Mouse (Mus musculus) frontal cortex, adult 2 months (tissue): ENCODE data around the gene Mybl2. TPM values are rescaled to one million over a fixed set of nuclear protein-coding genes. Genes with fewer than 3 reads are reported as not detected.
A peak's percentile ranks its signal among the peaks of the same experiment; 100 is the strongest.

Experiments used
- DNase-seq, 2 experiments: peaks; one replicate each; pipeline ENCODE4 v3.0.0; 2022; ENCODE audit warnings: low spot score in 1 of 2; ENCODE audit errors: extremely low spot score in 1 of 2
- polyA plus RNA-seq: library from polyadenylated mRNA; depleted of rRNA; stranded (reverse); fragments of >200 nt; gene quantifications from 2 replicates; pipeline ENCODE4 v1.2.3, GENCODE M21; 2012

The Mybl2 gene
- polyA plus RNA-seq, 1 experiment, result 2.6 TPM

- no peak for DNase-seq
Observed at GRCm38 (mm10) chr2:163070213-163070612, 15.7 kb downstream of the Mybl2 start.

GRCm38 (mm10) chr2:163071590-163071989 lies 17.1 kb downstream of the Mybl2 start:
- DNase-seq, result no peak

GRCm38 (mm10) chr2:163073023-163073757 lies 18.7 kb downstream of the Mybl2 start:
- no peak for DNase-seq

- DNase-seq, result peak in 1 of 2 experiments; percentile 8
Observed at GRCm38 (mm10) chr2:163074006-163074405, 19.5 kb downstream of the Mybl2 start.

- no peak for DNase-seq
Observed at GRCm38 (mm10) chr2:163074808-163075207, 20.3 kb downstream of the Mybl2 start.

- DNase-seq, result no peak
Observed at GRCm38 (mm10) chr2:163075234-163075633, 20.7 kb downstream of the Mybl2 start.

- no peak for DNase-seq
Observed at GRCm38 (mm10) chr2:163079041-163079440, 24.6 kb downstream of the Mybl2 start.

GRCm38 (mm10) chr2:163082591-163082990 lies 28.1 kb downstream of the Mybl2 start:
- DNase-seq, result no peak

GRCm38 (mm10) chr2:163084519-163084918 lies 30.0 kb downstream of the Mybl2 start:
- DNase-seq, result no peak

GRCm38 (mm10) chr2:163085047-163085446 lies 30.6 kb downstream of the Mybl2 start:
- DNase-seq, result no peak

- DNase-seq, result no peak
Observed at GRCm38 (mm10) chr2:163086561-163086960, 32.1 kb downstream of the Mybl2 start.

GRCm38 (mm10) chr2:163087728-163088127 lies 33.2 kb downstream of the Mybl2 start, which contains the start of gene Gtsf1l:
Gtsf1l (minus strand) TSS chr2:163087855.
- DNase-seq, result no peak

- peak in 1 of 2 experiments; percentile 17 for DNase-seq
Observed at GRCm38 (mm10) chr2:163089475-163090123, 35.1 kb downstream of the Mybl2 start.

GRCm38 (mm10) chr2:163094909-163095308 lies 40.4 kb downstream of the Mybl2 start:
- DNase-seq, result no peak

- no peak for DNase-seq
Observed at GRCm38 (mm10) chr2:163095784-163096183, 41.3 kb downstream of the Mybl2 start.

GRCm38 (mm10) chr2:163099919-163100318 lies 45.4 kb downstream of the Mybl2 start:
- no peak for DNase-seq

GRCm38 (mm10) chr2:163100551-163100950 lies 46.1 kb downstream of the Mybl2 start:
- no peak for DNase-seq

- peak in 1 of 2 experiments; percentile 76 for DNase-seq
Observed at GRCm38 (mm10) chr2:163101646-163102203, 47.2 kb downstream of the Mybl2 start.

GRCm38 (mm10) chr2:163102216-163102615 lies 47.7 kb downstream of the Mybl2 start:
- DNase-seq, result no peak

GRCm38 (mm10) chr2:163102900-163103653 lies 48.6 kb downstream of the Mybl2 start:
- no peak for DNase-seq
